Mouse (Mus musculus): ENCODE results near the gene Phf5a. TPM values are rescaled to one million over a fixed set of nuclear protein-coding genes. Genes with fewer than 3 reads are reported as not detected.

Phf5a gene
- polyA plus RNA-seq (2014; fragmentation: Illumina TruSeq; extraction: RNeasy Lipid Tissue Mini Kit (QIAGEN cat#74804); ENCODE audit: low read depth, low replicate concordance), result 40.3 TPM

DNA sequence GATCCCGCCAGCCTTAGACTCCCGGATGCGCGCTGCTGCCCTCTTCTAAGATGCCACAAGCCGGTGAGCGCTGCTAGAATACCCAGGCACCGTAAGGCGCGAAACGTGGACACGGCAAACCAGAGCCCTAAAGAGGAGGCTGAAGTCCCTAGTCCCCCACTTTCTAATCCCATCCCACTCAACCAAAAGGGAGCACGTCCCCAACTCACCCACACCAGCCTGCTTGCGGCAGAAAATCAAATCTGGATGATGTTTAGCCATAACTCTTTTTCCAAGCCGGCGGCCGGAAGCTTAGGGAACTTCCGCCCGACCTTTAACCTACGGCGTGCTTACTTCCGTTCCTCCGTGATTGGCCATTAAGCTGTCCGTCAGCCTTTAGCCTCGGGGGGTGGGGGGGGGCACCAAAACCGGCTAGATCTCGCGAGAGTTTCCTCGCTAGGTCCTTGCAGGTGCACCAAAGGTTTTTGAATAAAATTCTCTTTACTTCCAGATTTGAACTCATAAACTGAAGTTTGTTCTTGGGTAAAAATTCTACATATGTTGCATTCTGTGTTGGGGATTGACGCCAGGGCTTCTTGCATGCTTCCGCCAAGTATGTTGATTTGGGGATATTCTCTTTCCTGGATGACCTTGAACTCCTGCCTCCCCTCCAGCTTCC, at the start of gene Phf5a:
Phf5a (minus strand) TSS at position 308 of the 658 bp plus-strand sequence.

DNA sequence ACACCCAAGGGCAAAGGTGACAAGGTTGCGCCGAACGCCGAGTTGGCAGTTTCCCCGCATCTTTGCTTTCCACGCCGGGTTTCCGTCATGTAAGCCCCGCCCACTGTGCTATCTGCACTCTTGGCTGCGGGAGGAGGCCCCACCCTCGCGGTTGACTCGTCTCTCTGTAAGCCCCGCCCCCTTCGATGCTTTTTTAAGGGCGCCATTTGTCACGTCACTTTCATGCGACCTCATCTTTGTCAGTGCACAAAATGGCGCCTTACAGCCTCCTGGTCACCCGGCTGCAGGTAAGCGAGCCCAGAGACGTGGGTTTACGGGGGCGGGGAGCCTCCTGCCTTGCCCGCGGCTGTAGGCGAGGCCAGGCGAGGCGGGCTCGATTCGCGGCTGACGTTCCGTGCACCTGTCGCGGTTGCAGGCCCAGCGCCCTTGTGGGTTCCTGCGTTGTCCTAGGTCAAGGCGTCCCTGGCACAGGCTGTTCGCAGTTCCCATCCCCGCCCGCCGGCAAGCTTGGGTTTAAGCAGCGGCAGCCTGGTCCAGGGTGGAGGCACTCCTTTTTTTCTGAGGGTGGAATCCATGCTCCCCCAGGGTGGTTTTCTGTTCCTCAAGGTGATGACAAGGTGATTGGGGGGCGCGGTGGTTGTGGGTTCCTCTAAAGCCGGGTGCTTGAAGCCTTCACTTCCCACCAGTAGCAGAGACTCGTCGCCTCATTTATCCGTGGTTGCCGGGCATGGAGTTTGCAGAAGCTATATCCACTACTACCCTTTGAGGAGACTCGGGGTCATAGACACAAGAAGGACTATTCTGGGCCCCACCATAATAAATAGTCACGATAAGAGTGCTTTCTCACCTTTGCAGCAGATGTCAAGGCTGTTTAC, 788 bp upstream of the Phf5a start, which contains the start of gene Aco2:
Aco2 (plus strand) TSS at position 48 of the 875 bp plus-strand sequence.

DNA sequence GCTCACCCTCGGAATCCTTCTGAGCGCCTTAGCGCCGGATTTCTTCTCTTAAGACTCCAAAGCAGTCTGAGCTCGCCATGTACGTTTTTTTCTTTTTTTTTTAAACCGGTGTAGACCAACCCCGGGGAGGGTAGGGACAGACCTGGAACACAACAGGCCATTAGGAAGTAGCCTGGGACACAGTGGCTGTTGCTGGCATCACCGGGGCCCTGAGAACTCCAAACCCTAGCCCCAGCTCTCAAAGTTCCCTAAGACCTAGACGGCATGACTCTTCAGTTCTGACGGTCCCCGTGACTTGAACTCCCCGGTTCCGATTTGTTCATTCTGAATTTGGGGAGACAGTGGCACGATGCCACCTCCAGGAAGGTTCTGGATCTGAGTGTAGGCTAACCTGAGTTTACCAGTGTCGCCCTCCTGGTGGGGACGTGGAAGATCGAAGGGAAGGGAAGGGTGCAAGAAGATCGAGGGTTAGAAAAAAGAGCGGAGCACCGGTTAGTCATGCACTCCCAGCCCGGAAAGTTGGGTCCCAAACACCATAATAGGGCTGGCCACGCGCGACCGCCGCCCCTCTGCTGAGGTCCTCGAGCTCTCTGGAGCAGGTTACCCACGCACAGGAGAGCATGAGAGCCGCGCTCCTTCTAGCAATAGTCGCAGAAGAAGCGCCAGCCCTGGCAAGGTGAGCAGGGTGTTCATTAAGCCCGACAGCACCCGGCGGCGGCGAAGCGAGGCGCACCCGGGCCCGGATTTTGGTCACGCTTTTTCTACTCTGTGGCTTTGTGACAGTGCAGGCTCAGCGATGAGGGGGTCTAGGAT, 13.0 kb downstream of the Phf5a start, which contains the start of gene Tob2:
Tob2 (minus strand) TSS at position 280 of the 813 bp plus-strand sequence.

Other genes starting within 250 kb of the Phf5a start
- gene L3mbtl2, start 208.0 kb downstream of the Phf5a start, polyA plus RNA-seq (2014; fragmentation: Illumina TruSeq; extraction: RNeasy Lipid Tissue Mini Kit (QIAGEN cat#74804); ENCODE audit: low read depth, low replicate concordance), result 12.1 TPM
- gene Chadl, start 174.6 kb downstream of the Phf5a start, polyA plus RNA-seq (2014; fragmentation: Illumina TruSeq; extraction: RNeasy Lipid Tissue Mini Kit (QIAGEN cat#74804); ENCODE audit: low read depth, low replicate concordance), result 2.3 TPM
- 45.5 TPM for gene Zc3h7b, start 126.9 kb downstream of the Phf5a start, polyA plus RNA-seq (2014; fragmentation: Illumina TruSeq; extraction: RNeasy Lipid Tissue Mini Kit (QIAGEN cat#74804); ENCODE audit: low read depth, low replicate concordance)
- gene Rangap1, start 126.4 kb downstream of the Phf5a start, polyA plus RNA-seq (2014; fragmentation: Illumina TruSeq; extraction: RNeasy Lipid Tissue Mini Kit (QIAGEN cat#74804); ENCODE audit: low read depth, low replicate concordance), result 20.9 TPM
- gene Tef, start 69.5 kb downstream of the Phf5a start, polyA plus RNA-seq (2014; fragmentation: Illumina TruSeq; extraction: RNeasy Lipid Tissue Mini Kit (QIAGEN cat#74804); ENCODE audit: low read depth, low replicate concordance), result 84.7 TPM
- 36.4 TPM for gene Tob2, start 13.1 kb downstream of the Phf5a start, polyA plus RNA-seq (2014; fragmentation: Illumina TruSeq; extraction: RNeasy Lipid Tissue Mini Kit (QIAGEN cat#74804); ENCODE audit: low read depth, low replicate concordance)
- gene Aco2, start 398 bp upstream of the Phf5a start, polyA plus RNA-seq (2014; fragmentation: Illumina TruSeq; extraction: RNeasy Lipid Tissue Mini Kit (QIAGEN cat#74804); ENCODE audit: low read depth, low replicate concordance), result 2,087 TPM
- gene Polr3h, start 54.3 kb upstream of the Phf5a start, polyA plus RNA-seq (2014; fragmentation: Illumina TruSeq; extraction: RNeasy Lipid Tissue Mini Kit (QIAGEN cat#74804); ENCODE audit: low read depth, low replicate concordance), result 11.3 TPM
- gene Csdc2, start 64.8 kb upstream of the Phf5a start, polyA plus RNA-seq (2014; fragmentation: Illumina TruSeq; extraction: RNeasy Lipid Tissue Mini Kit (QIAGEN cat#74804); ENCODE audit: low read depth, low replicate concordance), result 91.9 TPM
- 34.2 TPM for gene Pmm1, start 89.0 kb upstream of the Phf5a start, polyA plus RNA-seq (2014; fragmentation: Illumina TruSeq; extraction: RNeasy Lipid Tissue Mini Kit (QIAGEN cat#74804); ENCODE audit: low read depth, low replicate concordance)
- not detected for gene 1700029P11Rik, start 108.6 kb upstream of the Phf5a start, polyA plus RNA-seq (2014; fragmentation: Illumina TruSeq; extraction: RNeasy Lipid Tissue Mini Kit (QIAGEN cat#74804); ENCODE audit: low read depth, low replicate concordance)
- 34.2 TPM for gene Xrcc6, start 115.9 kb upstream of the Phf5a start, polyA plus RNA-seq (2014; fragmentation: Illumina TruSeq; extraction: RNeasy Lipid Tissue Mini Kit (QIAGEN cat#74804); ENCODE audit: low read depth, low replicate concordance)
- 18.6 TPM for gene Desi1, start 162.0 kb upstream of the Phf5a start, polyA plus RNA-seq (2014; fragmentation: Illumina TruSeq; extraction: RNeasy Lipid Tissue Mini Kit (QIAGEN cat#74804); ENCODE audit: low read depth, low replicate concordance)
- 85.5 TPM for gene Snu13, start 175.7 kb upstream of the Phf5a start, polyA plus RNA-seq (2014; fragmentation: Illumina TruSeq; extraction: RNeasy Lipid Tissue Mini Kit (QIAGEN cat#74804); ENCODE audit: low read depth, low replicate concordance)
- not detected for gene 4930407I10Rik, start 187.2 kb upstream of the Phf5a start, polyA plus RNA-seq (2014; fragmentation: Illumina TruSeq; extraction: RNeasy Lipid Tissue Mini Kit (QIAGEN cat#74804); ENCODE audit: low read depth, low replicate concordance)
- gene Mei1, start 198.1 kb upstream of the Phf5a start, polyA plus RNA-seq (2014; fragmentation: Illumina TruSeq; extraction: RNeasy Lipid Tissue Mini Kit (QIAGEN cat#74804); ENCODE audit: low read depth, low replicate concordance), result not detected